23 mouse cellular contexts compared by ENCODE assay signal in the genomic region with DNA sequence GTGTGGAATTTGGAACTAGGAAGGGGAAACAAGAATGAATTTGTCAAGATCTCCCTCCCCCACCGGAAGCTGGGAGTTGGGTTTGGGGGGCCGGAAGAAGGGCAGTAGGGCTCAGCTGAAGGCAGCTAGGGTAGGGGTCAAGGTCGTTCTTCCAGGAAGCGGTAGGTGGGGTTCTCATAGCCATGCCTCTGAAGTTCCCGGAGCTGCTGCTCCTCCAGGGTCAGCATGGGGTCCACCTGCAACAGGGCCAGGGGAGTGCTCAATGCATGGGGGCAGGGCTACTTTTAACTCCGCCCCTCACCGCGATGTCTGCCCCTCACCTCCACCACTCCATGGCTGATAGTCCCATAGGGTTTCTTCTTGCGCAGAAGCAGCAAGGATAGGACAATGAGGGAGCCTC. TPM values are rescaled to one million over a fixed set of nuclear protein-coding genes. Genes with fewer than 3 reads are reported as not detected.
"Had no signal": no experiment of that assay in that cellular context is flagged by ENCODE, and none has a peak within 500 bp of the region (broad histone marks: within the 10 kb centered on the region; RNA-seq: fewer than 3 reads in every experiment).

No protein-coding gene starts in this region.

- H3K27me3 ChIP-seq: midbrain, embryonic 15.5 days; neural tube, embryonic 15.5 days had no signal

- H3K4me3 ChIP-seq: layer of hippocampus, adult 2 months; left cerebral cortex, adult 2 months; limb, embryonic 12.5 days; limb, embryonic 15.5 days; midbrain, embryonic 12.5 days; midbrain, embryonic 15.5 days; neural tube, embryonic 12.5 days; neural tube, embryonic 15.5 days; stomach, embryonic 15.5 days had no signal

- H3K9me3 ChIP-seq: limb, embryonic 12.5 days; limb, embryonic 15.5 days; midbrain, embryonic 12.5 days; midbrain, embryonic 15.5 days; neural tube, embryonic 12.5 days; neural tube, embryonic 15.5 days; stomach, embryonic 15.5 days had no signal

- H3K9ac ChIP-seq: limb, embryonic 12.5 days; limb, embryonic 15.5 days; liver, embryonic 14.5 days; liver, postnatal 0 days; lung, embryonic 14.5 days; midbrain, embryonic 12.5 days; midbrain, embryonic 15.5 days; neural tube, embryonic 12.5 days; neural tube, embryonic 15.5 days; stomach, embryonic 15.5 days had no signal

- H3K4me2 ChIP-seq: limb, embryonic 12.5 days; limb, embryonic 15.5 days; liver, embryonic 11.5 days; lung, embryonic 14.5 days; midbrain, embryonic 12.5 days; midbrain, embryonic 15.5 days; neural tube, embryonic 12.5 days; neural tube, embryonic 15.5 days; stomach, embryonic 15.5 days had no signal

- H3K27ac ChIP-seq: layer of hippocampus, adult 2 months; left cerebral cortex, adult 2 months; limb, embryonic 12.5 days; limb, embryonic 15.5 days; liver, embryonic 14.5 days; macrophage; midbrain, embryonic 12.5 days; midbrain, embryonic 15.5 days; neural tube, embryonic 12.5 days; neural tube, embryonic 15.5 days; stomach, embryonic 15.5 days had no signal

- ATAC-seq: liver, postnatal 0 days; lung, postnatal 0 days; midbrain, embryonic 15.5 days had no signal

- H3K36me3 ChIP-seq: stomach, embryonic 15.5 days had no signal

- DNase-seq: kidney, adult 8-10 months; kidney, postnatal 14 days; layer of hippocampus, postnatal 36 days; left cerebral cortex, postnatal 4 days; liver, postnatal 0 days; lung, embryonic 14.5 days; right cerebral cortex, adult 18-20 months; right cerebral cortex, postnatal 14 days; right cerebral cortex, postnatal 4 days; thymus, postnatal 25 days had no signal

- H3K4me1 ChIP-seq: limb, embryonic 12.5 days; limb, embryonic 15.5 days; midbrain, embryonic 12.5 days; midbrain, embryonic 15.5 days; neural tube, embryonic 12.5 days; stomach, embryonic 15.5 days had no signal

RNA-seq across cellular contexts. Expression of gene Hcst, which starts 15.5 kb away (rescaled TPM):
- total RNA-seq: layer of hippocampus, postnatal 36 days; left cerebral cortex, postnatal 4 days had no signal
- polyA plus RNA-seq: limb, embryonic 12.5 days; midbrain, embryonic 12.5 days had no signal

RNA-seq across cellular contexts. Expression of gene Kirrel2, which starts 22.3 kb away (rescaled TPM):
- polyA plus RNA-seq: lung, embryonic 14.5 days; lung, postnatal 0 days; macrophage had no signal
